Mouse (Mus musculus): ENCODE measurements around the gene Spop. TPM values are rescaled to one million over a fixed set of nuclear protein-coding genes. Genes with fewer than 3 reads are reported as not detected.

The Spop gene
- polyA plus RNA-seq, 1 experiment from 2014 or later = 244 TPM

DNA sequence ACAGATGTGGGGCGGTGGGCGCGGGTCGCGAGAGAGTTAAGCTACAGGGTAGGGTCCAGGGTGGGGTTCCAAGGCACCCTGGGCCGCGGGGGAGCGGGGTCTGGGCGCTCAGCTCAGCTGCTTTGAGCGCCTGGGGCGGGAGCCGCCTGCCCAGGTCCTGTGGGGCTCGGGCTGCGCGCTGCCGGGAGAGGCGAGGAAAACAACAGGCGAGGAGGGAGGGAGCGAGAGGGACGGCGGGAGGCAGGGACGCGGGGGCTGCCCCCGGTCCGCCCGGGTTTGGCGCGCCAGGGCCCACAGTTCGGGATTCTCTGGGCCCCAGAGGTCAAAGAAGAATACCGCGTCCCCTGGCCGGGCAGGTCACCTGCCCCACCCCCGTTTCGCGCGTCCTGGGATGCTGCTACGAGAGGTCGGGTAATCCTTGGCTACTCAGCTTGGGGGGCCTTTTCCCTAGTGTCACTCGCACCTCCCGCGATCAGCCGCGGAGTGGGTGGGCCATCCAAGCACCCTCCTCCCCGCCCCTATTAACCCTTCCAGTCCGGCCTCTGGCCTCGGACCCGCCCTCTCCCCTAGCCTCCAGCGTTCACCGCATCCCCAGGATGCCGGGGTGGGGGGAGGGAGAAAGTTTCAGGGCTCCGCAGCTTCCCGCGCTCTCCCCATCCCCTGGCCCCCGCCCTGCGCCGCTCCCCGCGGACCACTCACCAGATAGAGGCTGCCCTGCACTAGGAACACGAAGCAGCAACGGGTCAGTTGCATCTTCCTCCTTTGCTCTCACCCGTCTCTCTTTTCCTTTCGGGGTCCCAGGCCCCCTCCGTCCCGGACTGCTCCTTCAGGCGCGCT, 99.8 kb downstream of the Spop start:
- WGBS = under 1% methylated on average over 60 of the region's 66 CpGs
- Histone ChIP-seq H3K36me3 (ENCODE audit: control insufficient read depth, insufficient read depth, low read length) (no peaks in the 10 kb centered on the region), H3K9me3 (replicated peaks; ENCODE audit: control insufficient read depth, low read length, poor library complexity, severe bottlenecking) (no peaks in the 10 kb centered on the region), H3K27me3 (ENCODE audit: control insufficient read depth, insufficient read depth, low read depth, low read length) (peaks cover 12% of the 10 kb centered on the region), H3K4me2 (ENCODE audit: low read length) (peak overlapping the region; percentile 96), H3K27ac (ENCODE audit: low read length) (peak overlapping the region; percentile 32), H3K4me1 (ENCODE audit: control insufficient read depth, insufficient read depth, low read length) (peaks cover 4% of the 10 kb centered on the region), H3K4me3 (ENCODE audit: low read depth, low read length) (peak overlapping the region; percentile 66), H3K9ac (ENCODE audit: low read depth, low read length) (peak overlapping the region; percentile 79)
- peak; percentile 41; the same call in 1 of the 2 replicates for ATAC-seq

GRCm38 (mm10) chr11:95514298-95514861, 100.5 kb downstream of the Spop start, which contains the start of gene Nxph3:
Nxph3 (minus strand) TSS chr11:95514570.
- Histone ChIP-seq H3K9ac (ENCODE audit: low read depth, low read length) (peak within 1 kb of the TSS; percentile 79), H3K4me2 (ENCODE audit: low read length) (peak within 1 kb of the TSS; percentile 96), H3K27ac (ENCODE audit: low read length) (peak within 1 kb of the TSS; percentile 32), H3K9me3 (replicated peaks; ENCODE audit: control insufficient read depth, low read length, poor library complexity, severe bottlenecking) (no peaks in the 10 kb centered on the region), H3K27me3 (ENCODE audit: control insufficient read depth, insufficient read depth, low read depth, low read length) (peaks cover 12% of the 10 kb centered on the region), H3K36me3 (ENCODE audit: control insufficient read depth, insufficient read depth, low read length) (no peaks in the 10 kb centered on the region), H3K4me3 (ENCODE audit: low read depth, low read length) (peak within 1 kb of the TSS; percentile 66), H3K4me1 (ENCODE audit: control insufficient read depth, insufficient read depth, low read length) (peaks cover 4% of the 10 kb centered on the region)
- WGBS = 0% methylated on average over 36 of the region's 66 CpGs
- peak; percentile 43 for ATAC-seq

DNA sequence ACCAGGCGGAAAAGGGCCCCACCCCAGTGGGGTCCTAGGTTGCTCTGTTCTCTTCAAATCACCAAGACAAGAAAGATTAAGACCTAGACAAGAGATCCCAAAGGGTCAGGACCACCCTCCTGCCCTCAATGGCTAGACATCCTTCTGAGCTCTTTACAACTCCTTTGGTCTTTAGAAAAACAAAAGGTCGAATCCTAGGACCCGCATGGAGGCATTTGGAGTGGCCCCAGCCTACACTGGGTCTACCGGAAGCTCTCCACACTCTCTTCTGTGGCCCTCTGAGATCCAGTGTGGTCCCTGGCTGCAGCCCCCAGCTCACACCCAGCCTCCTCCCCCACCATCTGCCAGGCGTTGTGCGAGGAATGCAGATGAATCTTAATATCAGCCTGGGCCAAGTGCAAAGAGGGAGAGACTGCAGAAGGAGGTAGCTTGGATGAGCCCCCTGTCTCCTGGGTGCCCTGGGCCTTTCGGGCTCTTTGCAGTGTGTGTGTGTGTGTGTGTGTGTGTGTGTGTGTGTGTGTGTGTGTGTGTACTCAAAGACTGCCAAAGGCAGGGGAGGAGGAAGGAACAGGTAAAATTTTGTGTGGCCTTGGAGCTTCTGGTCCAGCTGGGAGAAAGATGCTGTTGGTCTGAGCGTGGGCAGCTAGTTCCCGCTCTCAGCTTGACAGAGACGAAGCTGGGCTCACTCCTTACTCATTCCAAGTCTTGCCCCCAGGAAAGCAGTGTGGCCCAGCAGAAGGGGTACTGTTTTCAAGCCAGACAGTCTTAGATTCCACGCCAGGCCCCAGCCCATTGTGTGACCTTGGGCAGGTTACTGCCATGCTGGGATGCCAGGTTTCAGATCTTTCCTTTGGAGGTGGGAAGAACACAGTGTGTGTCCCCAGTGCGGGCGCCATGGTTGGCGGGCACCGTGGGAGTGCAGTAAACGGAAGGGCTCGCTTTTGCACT, 101.8 kb downstream of the Spop start:
- H3K4me2 ChIP-seq (ENCODE audit: low read length) = 0 out of 2 replicates have a peak overlapping the region, but pooled peaks have one; percentile 96
- WGBS = 36% methylated on average over 16 of the region's 17 CpGs
- no peak overlapping the region for H3K27ac ChIP-seq (ENCODE audit: low read length)
- no peak overlapping the region for H3K9ac ChIP-seq (ENCODE audit: low read depth, low read length)
- no peak overlapping the region for H3K4me3 ChIP-seq (ENCODE audit: low read depth, low read length)
- H3K36me3 ChIP-seq (ENCODE audit: control insufficient read depth, insufficient read depth, low read length) = no peaks in the 10 kb centered on the region
- H3K4me1 ChIP-seq (ENCODE audit: control insufficient read depth, insufficient read depth, low read length) = peaks cover 8% of the 10 kb centered on the region
- H3K27me3 ChIP-seq (ENCODE audit: control insufficient read depth, insufficient read depth, low read depth, low read length) = peaks cover 12% of the 10 kb centered on the region
- no peak for ATAC-seq
- no peaks in the 10 kb centered on the region for H3K9me3 ChIP-seq (replicated peaks; ENCODE audit: control insufficient read depth, low read length, poor library complexity, severe bottlenecking)

- Histone ChIP-seq H3K4me1 (ENCODE audit: control insufficient read depth, insufficient read depth, low read length) (peaks cover 12% of the 10 kb centered on the region), H3K27me3 (ENCODE audit: control insufficient read depth, insufficient read depth, low read depth, low read length) (peaks cover 12% of the 10 kb centered on the region), H3K9me3 (replicated peaks; ENCODE audit: control insufficient read depth, low read length, poor library complexity, severe bottlenecking) (no peaks in the 10 kb centered on the region), H3K9ac (ENCODE audit: low read depth, low read length) (no peak overlapping the region), H3K27ac (ENCODE audit: low read length) (no peak overlapping the region), H3K36me3 (ENCODE audit: control insufficient read depth, insufficient read depth, low read length) (no peaks in the 10 kb centered on the region), H3K4me2 (ENCODE audit: low read length) (no peak overlapping the region), H3K4me3 (ENCODE audit: low read depth, low read length) (no peak overlapping the region)
- 7% methylated on average over 5 of the region's 5 CpGs for WGBS
- no peak for ATAC-seq
Observed at GRCm38 (mm10) chr11:95516491-95516911, 102.6 kb downstream of the Spop start.

- H3K9me3 ChIP-seq (replicated peaks; ENCODE audit: control insufficient read depth, low read length, poor library complexity, severe bottlenecking) = no peaks in the 10 kb centered on the region
- H3K4me2 ChIP-seq (ENCODE audit: low read length) = no peak overlapping the region
- no peaks in the 10 kb centered on the region for H3K36me3 ChIP-seq (ENCODE audit: control insufficient read depth, insufficient read depth, low read length)
- no peak overlapping the region for H3K27ac ChIP-seq (ENCODE audit: low read length)
- H3K4me3 ChIP-seq (ENCODE audit: low read depth, low read length) = no peak overlapping the region
- H3K27me3 ChIP-seq (ENCODE audit: control insufficient read depth, insufficient read depth, low read depth, low read length) = peaks cover 10% of the 10 kb centered on the region
- H3K4me1 ChIP-seq (ENCODE audit: control insufficient read depth, insufficient read depth, low read length) = peaks cover 12% of the 10 kb centered on the region
- no peak for ATAC-seq
- 53% methylated on average over 6 of the region's 6 CpGs for WGBS
- H3K9ac ChIP-seq (ENCODE audit: low read depth, low read length) = no peak overlapping the region
Observed at GRCm38 (mm10) chr11:95517162-95517561, 103.3 kb downstream of the Spop start.

DNA sequence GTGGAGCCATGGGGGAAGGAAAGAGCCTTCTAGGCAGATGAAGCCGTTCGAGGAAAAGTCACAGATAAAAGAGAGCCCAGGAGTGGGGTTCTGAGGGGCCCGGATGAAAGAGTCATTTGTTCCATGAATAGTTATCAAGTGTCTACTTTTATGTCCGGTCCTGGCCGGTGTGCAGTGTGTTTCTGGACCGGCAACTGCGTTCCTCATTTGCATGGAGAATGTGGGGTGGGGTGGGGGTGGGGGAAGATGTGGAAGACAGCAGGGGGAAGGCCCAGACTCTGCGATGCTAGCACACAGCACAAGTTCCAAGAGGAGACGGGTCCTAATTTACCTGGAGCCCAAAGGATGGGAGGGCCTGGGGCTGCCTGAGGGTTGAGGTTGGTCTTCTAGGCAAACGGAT, 105.4 kb downstream of the Spop start:
- H3K4me1 ChIP-seq (ENCODE audit: control insufficient read depth, insufficient read depth, low read length) = peaks cover 12% of the 10 kb centered on the region
- WGBS = 54% methylated on average over 10 of the region's 10 CpGs
- ATAC-seq = no peak
- no peak overlapping the region for H3K4me3 ChIP-seq (ENCODE audit: low read depth, low read length)
- no peak overlapping the region for H3K27ac ChIP-seq (ENCODE audit: low read length)
- H3K27me3 ChIP-seq (ENCODE audit: control insufficient read depth, insufficient read depth, low read depth, low read length) = no peaks in the 10 kb centered on the region; the same call in none of the 2 replicates
- no peak overlapping the region for H3K4me2 ChIP-seq (ENCODE audit: low read length)
- no peaks in the 10 kb centered on the region for H3K9me3 ChIP-seq (replicated peaks; ENCODE audit: control insufficient read depth, low read length, poor library complexity, severe bottlenecking)
- H3K9ac ChIP-seq (ENCODE audit: low read depth, low read length) = no peak overlapping the region
- H3K36me3 ChIP-seq (ENCODE audit: control insufficient read depth, insufficient read depth, low read length) = no peaks in the 10 kb centered on the region

DNA sequence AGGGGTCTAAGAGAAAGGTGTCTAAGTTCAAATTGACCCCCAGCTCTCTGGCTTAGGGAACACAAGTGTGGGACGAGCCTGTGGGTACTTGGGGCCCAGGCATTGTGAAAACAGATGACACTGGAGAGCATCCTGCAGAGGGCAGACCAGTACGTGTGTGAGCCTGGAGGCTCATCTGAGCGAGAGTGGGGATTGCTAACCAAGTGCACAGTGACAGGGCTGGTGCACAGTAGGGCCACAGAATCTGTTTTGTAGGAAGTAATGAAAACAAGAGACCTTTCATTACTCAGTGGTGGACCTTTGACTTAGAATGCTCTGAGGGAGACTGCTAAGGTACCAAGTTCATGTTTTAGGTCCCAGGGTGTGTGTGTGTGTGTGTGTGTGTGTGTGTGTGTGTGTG, 106.1 kb downstream of the Spop start:
- no peak overlapping the region; the same call in 1 of the 2 replicates for H3K27ac ChIP-seq (ENCODE audit: low read length)

GRCm38 (mm10) chr11:95520456-95521072, 106.7 kb downstream of the Spop start:
- peak overlapping the region; percentile 57 for H3K4me2 ChIP-seq (ENCODE audit: low read length)
- WGBS = 4% methylated on average over 27 of the region's 27 CpGs
- peaks cover 10% of the 10 kb centered on the region for H3K4me1 ChIP-seq (ENCODE audit: control insufficient read depth, insufficient read depth, low read length)
- peak overlapping the region; percentile 47 for H3K9ac ChIP-seq (ENCODE audit: low read depth, low read length)
- no peaks in the 10 kb centered on the region for H3K36me3 ChIP-seq (ENCODE audit: control insufficient read depth, insufficient read depth, low read length)
- no peaks in the 10 kb centered on the region for H3K9me3 ChIP-seq (replicated peaks; ENCODE audit: control insufficient read depth, low read length, poor library complexity, severe bottlenecking)
- peak overlapping the region; percentile 62 for H3K27ac ChIP-seq (ENCODE audit: low read length)
- peak overlapping the region; percentile 23 for H3K4me3 ChIP-seq (ENCODE audit: low read depth, low read length)
- no peaks in the 10 kb centered on the region for H3K27me3 ChIP-seq (ENCODE audit: control insufficient read depth, insufficient read depth, low read depth, low read length)
- ATAC-seq = peak; percentile 81

More for the DNA sequence above, 106.1 kb downstream of the Spop start:
- Histone ChIP-seq H3K4me3 (ENCODE audit: low read depth, low read length) (no peak overlapping the region), H3K36me3 (ENCODE audit: control insufficient read depth, insufficient read depth, low read length) (no peaks in the 10 kb centered on the region), H3K4me1 (ENCODE audit: control insufficient read depth, insufficient read depth, low read length) (peaks cover 10% of the 10 kb centered on the region), H3K27me3 (ENCODE audit: control insufficient read depth, insufficient read depth, low read depth, low read length) (no peaks in the 10 kb centered on the region), H3K4me2 (ENCODE audit: low read length) (no peak overlapping the region), H3K9ac (ENCODE audit: low read depth, low read length) (no peak overlapping the region; the same call in 1 of the 2 replicates), H3K9me3 (replicated peaks; ENCODE audit: control insufficient read depth, low read length, poor library complexity, severe bottlenecking) (no peaks in the 10 kb centered on the region)
- 47% methylated on average over 3 of the region's 3 CpGs for WGBS
- no peak for ATAC-seq
